Mouse (Mus musculus) gastrocnemius, postnatal 14 days (tissue): ENCODE results near the gene Drg1. TPM values are rescaled to one million over a fixed set of nuclear protein-coding genes. Genes with fewer than 3 reads are reported as not detected.
A peak's percentile ranks its signal among the peaks of the same experiment; 100 is the strongest.

Experiments used
- DNase-seq: peaks from one replicate; pipeline ENCODE4 v3.0.0; 2021; ENCODE audit warnings: mixed read lengths
- intact Hi-C: fragments of 180-260 bp; cut with DNase I; formaldehyde crosslinking; loops from one replicate; pipeline ENCODE4 v1.15.1; 2025; ENCODE audit warnings: low total_unique reads
- long read RNA-seq, 2 experiments: library from polyadenylated mRNA; stranded (forward); transcript quantifications; one replicate each; pipeline ENCODE4 v2.0.0; 2021
- total RNA-seq, 2 experiments: library from RNA; stranded (reverse); gene quantifications; 2 replicates each; pipeline ENCODE4 v1.2.3; 2021

The Drg1 gene
- 10 to 100 TPM; 38.9 to 40.4 TPM for total RNA-seq
- long read RNA-seq, experiment 1, transcript Drg1-201 (9 exons, 1,546 nt) = major isoform, 58 of 61 reads
- long read RNA-seq, experiment 1, partial matches to known transcripts = 1 of 61 reads
- long read RNA-seq, experiment 1, other reads (novel, unspliced or antisense) = 2 of 61 reads
- long read RNA-seq, experiment 2, transcript Drg1-201 (9 exons, 1,546 nt) = major isoform, 41 of 46 reads
- long read RNA-seq, experiment 2, partial matches to known transcripts = 2 of 46 reads
- long read RNA-seq, experiment 2, other reads (novel, unspliced or antisense) = 3 of 46 reads

- intact Hi-C loops = no loop called here
- DNase-seq = peak; percentile 97
These were observed at the start of gene Drg1 for GRCm38 (mm10) chr11:3266079-3266685. Drg1 (minus strand) TSS chr11:3266415.

DNA sequence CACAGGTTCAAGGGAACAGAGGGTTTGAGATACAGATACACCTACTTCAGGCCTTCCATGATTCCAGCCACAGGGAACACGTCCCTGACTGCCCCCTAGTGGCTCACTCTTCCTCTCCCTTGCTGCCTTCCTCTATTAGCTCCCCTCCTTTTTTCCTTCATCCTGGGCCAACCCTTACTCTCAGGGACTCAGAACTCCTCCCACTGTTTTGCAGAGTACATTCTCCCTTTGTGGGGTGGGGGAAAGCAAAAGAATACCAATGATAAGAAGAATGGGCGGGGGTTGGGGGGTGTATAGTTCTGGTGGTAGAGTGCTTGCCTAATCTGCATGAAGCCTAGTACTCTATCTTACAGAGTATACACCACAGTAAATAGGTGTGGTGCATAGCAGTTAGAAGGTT lies 47.9 kb upstream of the Drg1 start:
- intact Hi-C loops = no loop called here
- DNase-seq = peak; percentile 67

- intact Hi-C loops = no loop called here
- no peak for DNase-seq
These were observed 47.1 kb upstream of the Drg1 start for GRCm38 (mm10) chr11:3313294-3313693.

- no peak for DNase-seq
- intact Hi-C loops = no loop called here
These were observed 45.6 kb upstream of the Drg1 start for GRCm38 (mm10) chr11:3311586-3312347.

DNA sequence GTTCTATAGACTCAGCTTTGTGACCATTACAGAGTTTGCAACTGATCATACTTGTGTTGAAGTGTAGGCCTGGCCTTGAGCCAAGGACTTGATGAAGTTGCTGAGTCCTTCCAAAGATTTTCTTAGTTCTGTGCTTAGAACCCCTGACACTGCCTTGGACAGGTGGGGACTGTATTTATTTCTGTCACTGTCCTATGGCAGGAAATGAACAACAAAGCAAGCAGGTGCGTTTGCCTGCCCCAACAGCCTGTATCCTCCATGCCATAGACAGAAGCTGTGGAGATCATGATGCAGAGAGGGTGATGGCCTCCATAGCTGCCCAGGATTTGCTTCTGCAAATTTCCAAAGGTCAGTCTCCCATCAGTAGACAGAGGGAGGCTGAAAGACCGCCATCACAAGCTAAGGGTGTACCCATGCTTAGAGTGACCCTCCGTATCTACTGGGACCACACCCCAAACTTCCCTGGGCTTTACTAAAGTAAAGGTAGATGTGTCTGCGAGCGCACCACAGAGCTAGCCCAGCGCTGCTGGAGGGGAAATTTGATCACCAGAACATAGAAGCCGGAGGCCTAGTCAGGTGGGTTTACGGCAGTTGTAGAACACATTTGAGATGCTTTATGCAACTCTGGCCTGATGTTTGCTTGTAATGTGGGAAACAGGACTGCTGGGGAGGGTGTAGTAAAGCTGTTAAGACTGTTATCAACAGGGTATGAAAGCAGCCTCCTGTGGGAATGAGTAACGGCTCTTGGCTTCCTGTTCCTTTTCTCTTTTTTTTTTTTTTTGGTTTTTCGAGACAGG lies 44.8 kb upstream of the Drg1 start:
- no peak for DNase-seq
- intact Hi-C loops = no loop called here

- intact Hi-C loops = no loop called here
- no peak for DNase-seq
These were observed 43.7 kb upstream of the Drg1 start for GRCm38 (mm10) chr11:3309884-3310283.

- intact Hi-C loops = no loop called here
- no peak for DNase-seq
These were observed 41.7 kb upstream of the Drg1 start for GRCm38 (mm10) chr11:3307875-3308274.

GRCm38 (mm10) chr11:3305821-3306220 lies 39.6 kb upstream of the Drg1 start:
- intact Hi-C loops = no loop called here
- DNase-seq = no peak

- intact Hi-C loops = no loop called here
- DNase-seq = no peak
These were observed 36.6 kb upstream of the Drg1 start for GRCm38 (mm10) chr11:3302792-3303191.

DNA sequence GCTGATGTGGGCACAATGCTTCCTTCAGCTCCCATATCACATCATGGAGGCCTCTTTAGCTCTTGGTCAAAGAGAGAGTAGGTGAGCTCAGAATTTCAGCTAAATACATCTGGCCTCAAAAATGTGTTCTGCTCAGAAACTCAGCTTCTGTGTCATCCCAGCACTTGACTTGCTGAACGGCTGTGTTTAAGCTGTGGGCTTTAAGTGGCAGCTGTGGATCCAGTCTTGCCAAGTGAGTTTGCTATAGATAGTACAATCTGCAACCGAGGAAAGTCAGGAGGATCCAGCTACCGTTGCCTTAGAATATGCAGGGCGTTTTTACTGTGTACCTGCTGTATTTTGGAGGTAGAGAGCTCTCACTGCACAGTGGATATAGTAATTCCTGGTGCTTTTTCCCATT lies 36.2 kb upstream of the Drg1 start:
- no peak for DNase-seq
- intact Hi-C loops = no loop called here

DNA sequence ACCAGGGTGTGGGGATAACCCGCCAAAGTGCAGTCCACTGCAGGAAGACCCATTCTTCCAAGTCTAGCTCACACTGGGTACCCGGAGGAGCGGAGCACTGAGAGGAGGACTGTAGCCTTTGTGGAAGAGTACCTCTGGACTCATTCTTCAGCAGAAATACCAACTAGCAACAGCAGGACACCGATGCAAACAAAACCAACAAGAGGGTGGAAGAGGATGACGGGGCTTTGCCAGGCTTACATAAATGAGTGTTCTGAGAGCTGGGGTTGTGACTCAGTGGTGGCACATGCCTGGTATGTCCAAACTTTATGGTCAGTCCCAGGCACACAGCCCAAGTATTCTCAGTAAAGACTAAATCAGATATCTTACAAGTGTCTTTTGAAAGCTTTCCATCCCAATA lies 34.9 kb upstream of the Drg1 start:
- DNase-seq = no peak
- intact Hi-C loops = no loop called here

DNA sequence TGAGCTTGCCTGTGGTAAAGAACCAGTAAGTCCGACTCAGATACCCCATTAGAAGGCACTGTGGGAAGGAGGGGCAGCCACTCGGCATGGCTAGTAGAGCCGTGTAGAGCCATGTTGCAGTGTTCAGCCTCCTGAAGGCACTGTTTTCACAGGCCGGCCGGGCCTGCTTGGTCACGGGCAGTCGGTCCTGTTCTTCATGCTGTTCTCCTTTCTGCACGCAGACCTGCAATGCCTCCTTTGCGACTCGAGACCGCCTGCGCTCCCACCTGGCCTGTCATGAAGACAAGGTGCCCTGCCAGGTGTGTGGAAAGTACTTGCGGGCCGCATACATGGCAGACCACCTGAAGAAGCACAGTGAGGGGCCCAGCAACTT lies 32.6 kb upstream of the Drg1 start:
- DNase-seq = no peak
- intact Hi-C loops = no loop called here

DNA sequence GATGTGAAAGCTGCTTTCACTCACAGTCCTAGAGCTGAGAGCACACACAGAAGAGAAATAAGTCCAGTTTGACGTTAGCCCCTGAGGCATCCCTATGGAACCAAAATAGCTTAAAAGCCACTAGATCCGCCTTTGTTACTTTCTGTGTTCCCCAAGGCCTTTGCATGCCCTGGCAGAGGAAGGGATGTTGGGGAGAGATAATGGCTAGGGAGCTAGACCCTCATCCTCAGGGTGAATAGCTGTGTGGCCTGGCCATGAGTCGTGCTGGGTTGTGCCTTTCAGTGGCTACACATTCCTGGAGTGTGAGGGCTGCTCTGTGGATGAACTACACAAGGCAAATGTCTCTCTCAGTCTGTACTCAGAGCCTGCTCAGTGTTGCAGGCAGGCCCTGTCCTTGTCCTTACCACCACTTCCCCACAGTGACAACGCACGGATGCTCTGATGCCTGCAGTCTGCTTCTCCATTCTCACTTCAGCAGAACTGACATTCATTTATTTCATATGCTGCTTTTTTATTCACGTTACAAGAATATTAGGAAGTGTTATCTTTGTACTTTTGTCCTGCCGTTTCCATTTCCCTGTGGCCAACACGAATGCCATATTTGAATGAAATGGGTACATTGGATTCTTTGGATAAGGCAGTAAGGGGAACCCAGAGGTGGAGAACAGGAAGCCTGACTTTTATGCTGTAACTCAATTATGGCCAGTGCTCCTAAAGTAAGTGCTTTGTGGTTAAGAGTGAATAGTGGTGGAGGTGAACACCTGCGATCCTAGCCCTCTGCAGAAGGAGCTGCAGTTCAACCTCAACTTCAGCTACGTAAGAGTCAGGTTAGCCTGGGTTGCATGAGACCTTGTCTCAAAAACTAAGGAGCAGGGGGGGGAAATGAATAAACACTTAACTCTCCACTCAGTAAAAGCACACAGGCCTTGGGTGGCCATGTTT lies 31.9 kb upstream of the Drg1 start:
- intact Hi-C loops = no loop called here
- DNase-seq = no peak

GRCm38 (mm10) chr11:3296056-3296455 lies 29.8 kb upstream of the Drg1 start:
- no peak for DNase-seq
- intact Hi-C loops = no loop called here

DNA sequence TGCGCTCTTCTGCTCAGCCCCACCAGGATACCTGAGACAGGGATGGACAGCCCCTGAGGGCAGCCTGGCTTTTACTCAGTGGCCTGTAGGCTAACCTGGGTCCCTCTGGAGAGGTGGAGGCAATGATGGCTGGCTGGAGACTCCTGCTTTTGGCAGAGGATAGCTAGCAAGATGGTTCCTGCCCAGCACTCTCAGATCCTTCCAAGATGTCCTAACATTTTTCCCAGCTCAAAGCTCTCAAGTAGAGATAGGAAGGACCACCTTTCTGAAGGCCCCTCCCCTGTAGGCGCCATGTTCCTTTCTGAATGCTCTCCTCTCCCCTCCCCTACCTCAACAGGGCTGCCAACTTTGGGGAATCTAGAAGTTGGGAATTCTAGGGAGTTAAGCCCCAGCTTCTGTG lies 28.4 kb upstream of the Drg1 start:
- intact Hi-C loops = no loop called here
- no peak for DNase-seq

DNA sequence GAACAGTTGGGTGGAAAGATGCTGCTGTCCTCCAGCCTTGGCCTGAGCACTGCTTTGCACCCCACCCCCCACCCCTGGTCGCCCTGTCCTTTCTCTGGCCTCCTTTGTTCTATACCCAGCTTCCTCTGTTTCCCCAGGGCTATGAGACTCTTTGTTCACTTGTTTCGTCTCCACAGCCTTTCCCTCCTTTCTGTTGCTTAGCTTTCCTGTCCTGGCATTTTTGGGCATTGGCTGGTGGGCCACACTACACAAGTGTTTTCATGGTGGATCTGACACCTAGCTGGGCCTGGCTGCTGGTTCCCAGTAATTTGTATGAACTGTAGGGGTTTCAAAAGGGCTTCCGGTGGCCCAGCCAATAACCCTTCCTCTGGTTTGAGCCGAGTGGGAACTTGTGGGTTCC lies 27.1 kb upstream of the Drg1 start:
- DNase-seq = no peak
- intact Hi-C loops = no loop called here

DNA sequence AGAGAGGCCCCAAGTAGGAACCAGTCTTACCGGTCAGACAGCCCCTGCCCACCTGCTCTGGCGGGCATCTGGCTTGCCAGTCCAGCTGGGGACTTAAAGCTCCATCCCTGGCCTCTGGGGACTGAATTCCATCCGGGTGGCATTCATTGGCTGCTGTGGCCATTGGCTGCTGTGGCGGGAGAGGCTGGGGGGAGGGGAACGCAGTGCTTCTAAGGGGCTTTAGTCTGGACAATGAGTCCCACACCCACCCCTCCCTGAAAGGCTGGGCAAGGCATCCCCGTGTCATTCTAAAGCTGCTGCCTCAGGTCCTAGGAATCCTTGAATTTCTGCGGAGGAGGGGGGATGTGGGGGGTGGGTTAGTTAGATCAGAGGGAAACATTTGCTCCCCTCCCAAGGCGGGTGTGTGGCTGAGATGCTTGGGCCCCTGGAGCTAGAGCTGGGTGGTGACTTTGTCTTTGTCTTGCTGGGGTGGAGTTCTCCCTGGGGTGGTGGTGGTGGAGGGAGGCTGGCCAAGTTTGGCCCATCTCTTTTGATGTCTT lies 26.6 kb upstream of the Drg1 start:
- DNase-seq = no peak
- intact Hi-C loops = no loop called here

DNA sequence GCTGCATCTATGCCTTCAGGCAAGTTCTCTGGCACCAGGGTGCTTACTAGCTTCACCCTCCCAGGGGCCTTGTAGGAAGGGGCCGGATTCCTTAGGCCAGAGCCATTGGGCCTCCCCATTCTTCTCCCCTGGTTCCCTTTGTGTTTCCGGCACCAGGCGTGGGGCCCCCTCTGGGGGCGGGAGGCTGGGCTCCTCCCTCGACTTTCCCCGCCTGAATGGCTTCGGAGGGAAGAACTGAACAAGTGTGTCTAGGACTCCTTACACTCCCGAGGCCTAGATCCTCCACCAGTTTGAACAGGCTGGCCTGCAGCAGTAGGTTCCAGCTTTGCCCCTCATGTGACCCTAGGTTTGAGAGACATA lies 25.8 kb upstream of the Drg1 start:
- intact Hi-C loops = no loop called here
- DNase-seq = peak; percentile 47
